Mouse (Mus musculus): ENCODE data around the gene Anxa7. TPM values are rescaled to one million over a fixed set of nuclear protein-coding genes. Genes with fewer than 3 reads are reported as not detected.
A peak's percentile ranks its signal among the peaks of the same experiment; 100 is the strongest.

Anxa7 gene
- polyA plus RNA-seq, 1 experiment, result 55.7 TPM

DNA sequence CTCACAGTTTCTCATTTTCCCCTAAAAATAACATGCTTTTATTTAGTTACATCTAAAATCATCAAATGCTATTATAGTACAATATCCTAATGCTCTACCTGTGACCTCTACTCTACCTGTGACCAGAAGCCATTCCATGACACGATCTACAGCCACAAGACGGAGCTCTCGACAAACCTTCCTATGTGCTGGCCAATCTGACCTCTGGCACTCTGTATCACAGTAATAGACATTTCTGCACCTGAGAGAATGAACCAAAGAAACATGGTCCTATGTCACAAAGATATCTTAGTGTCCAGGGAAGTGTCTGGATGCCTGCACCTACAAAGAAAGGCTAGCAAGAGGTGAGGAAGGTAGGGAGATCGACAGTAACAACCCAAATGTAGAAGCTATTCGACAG is 6.1 kb upstream of the Anxa7 start:
- TF ChIP-seq POLR2A (IDR thresholded peaks at IDR 0.05; ENCODE audit: low read depth, low read length) (no peak), CTCF (IDR thresholded peaks at IDR 0.05; ENCODE audit: extremely low read depth, insufficient read length, insufficient replicate concordance, low read depth, low read length) (no peak)
- 96% methylated on average over 5 of the region's 5 CpGs for WGBS
- peaks cover 4% of the 10 kb centered on the region for H3K36me3 ChIP-seq (ENCODE audit: control insufficient read depth, insufficient read depth, low read length)
- no peaks in the 10 kb centered on the region for H3K4me1 ChIP-seq (ENCODE audit: control insufficient read depth, insufficient read depth, insufficient read length, low read length)
- H3K27me3 ChIP-seq (ENCODE audit: control insufficient read depth, insufficient read depth, low read length), result no peaks in the 10 kb centered on the region
- H3K27ac ChIP-seq (ENCODE audit: insufficient read depth, low read depth, low read length), result no peak overlapping the region
- H3K4me3 ChIP-seq (ENCODE audit: low read depth, low read length), result no peak overlapping the region

DNA sequence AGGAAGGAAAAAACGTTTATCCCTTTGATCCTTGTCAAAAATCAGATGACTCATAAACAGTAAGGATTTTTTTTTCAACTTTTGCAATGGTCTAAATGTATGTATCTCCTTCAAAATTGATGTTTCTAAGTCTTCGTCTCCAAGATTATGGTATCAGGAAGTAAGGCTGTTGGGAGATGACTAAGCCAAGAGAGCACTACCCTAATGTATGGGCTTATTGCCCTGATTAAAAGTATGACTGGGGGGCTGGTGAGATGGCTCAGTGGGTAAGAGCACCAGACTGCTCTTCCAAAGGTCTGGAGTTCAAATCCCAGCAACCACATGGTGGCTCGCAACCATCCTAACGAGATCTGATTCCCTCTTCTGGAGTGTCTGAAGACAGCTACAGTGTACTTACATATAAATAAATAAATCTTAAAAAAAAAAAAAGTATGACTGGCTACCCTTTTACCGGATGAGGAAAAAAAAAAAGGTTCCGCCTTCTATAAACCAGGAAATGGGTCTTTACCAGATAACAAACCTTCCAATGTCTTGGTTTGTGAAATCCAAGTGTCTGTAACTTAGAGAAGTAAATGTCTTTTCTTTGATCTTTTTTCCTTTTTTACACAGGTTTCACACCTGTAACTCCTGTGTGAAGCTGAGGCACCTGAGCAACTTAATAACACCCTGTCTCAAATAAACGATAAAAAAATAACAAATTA is 2.3 kb upstream of the Anxa7 start:
- peaks cover 2% of the 10 kb centered on the region for H3K4me1 ChIP-seq (ENCODE audit: control insufficient read depth, insufficient read depth, insufficient read length, low read length)
- TF ChIP-seq POLR2A (IDR thresholded peaks at IDR 0.05; ENCODE audit: low read depth, low read length) (no peak), CTCF (IDR thresholded peaks at IDR 0.05; ENCODE audit: extremely low read depth, insufficient read length, insufficient replicate concordance, low read depth, low read length) (no peak)
- H3K36me3 ChIP-seq (ENCODE audit: control insufficient read depth, insufficient read depth, low read length), result peaks cover 1% of the 10 kb centered on the region; the same call in 1 of the 2 replicates
- H3K27ac ChIP-seq (ENCODE audit: insufficient read depth, low read depth, low read length), result no peak overlapping the region
- WGBS, result 80% methylated on average over 7 of the region's 7 CpGs
- H3K27me3 ChIP-seq (ENCODE audit: control insufficient read depth, insufficient read depth, low read length), result no peaks in the 10 kb centered on the region
- no peak overlapping the region for H3K4me3 ChIP-seq (ENCODE audit: low read depth, low read length)

DNA sequence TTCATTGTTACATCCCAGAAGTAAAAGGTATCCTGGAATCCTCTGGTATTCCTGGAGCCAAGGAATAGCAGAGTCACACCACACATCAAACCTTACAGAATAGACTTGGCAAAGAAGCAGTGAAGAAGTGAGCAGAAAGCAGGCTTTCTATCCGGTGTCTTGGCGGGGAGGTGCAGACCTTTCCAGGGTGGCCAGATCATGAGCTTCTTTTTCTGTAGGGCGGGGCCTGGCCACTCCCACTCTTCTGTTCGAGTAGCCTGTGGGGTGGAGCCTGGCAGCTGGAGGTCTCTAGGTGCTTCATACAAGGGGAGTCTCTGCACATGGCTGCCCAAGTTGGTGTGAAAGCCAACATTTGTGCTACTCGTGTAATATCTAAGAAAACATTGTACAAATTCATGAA is 1.3 kb upstream of the Anxa7 start:
- 27% methylated on average over 5 of the region's 5 CpGs for WGBS
- Histone ChIP-seq H3K27me3 (ENCODE audit: control insufficient read depth, insufficient read depth, low read length) (no peaks in the 10 kb centered on the region), H3K36me3 (ENCODE audit: control insufficient read depth, insufficient read depth, low read length) (peaks cover 1% of the 10 kb centered on the region; the same call in 1 of the 2 replicates), H3K4me1 (ENCODE audit: control insufficient read depth, insufficient read depth, insufficient read length, low read length) (peaks cover 2% of the 10 kb centered on the region), H3K27ac (ENCODE audit: insufficient read depth, low read depth, low read length) (no peak overlapping the region), H3K4me3 (ENCODE audit: low read depth, low read length) (no peak overlapping the region)
- TF ChIP-seq POLR2A (IDR thresholded peaks at IDR 0.05; ENCODE audit: low read depth, low read length) (no peak), CTCF (IDR thresholded peaks at IDR 0.05; ENCODE audit: extremely low read depth, insufficient read length, insufficient replicate concordance, low read depth, low read length) (no peak)

DNA sequence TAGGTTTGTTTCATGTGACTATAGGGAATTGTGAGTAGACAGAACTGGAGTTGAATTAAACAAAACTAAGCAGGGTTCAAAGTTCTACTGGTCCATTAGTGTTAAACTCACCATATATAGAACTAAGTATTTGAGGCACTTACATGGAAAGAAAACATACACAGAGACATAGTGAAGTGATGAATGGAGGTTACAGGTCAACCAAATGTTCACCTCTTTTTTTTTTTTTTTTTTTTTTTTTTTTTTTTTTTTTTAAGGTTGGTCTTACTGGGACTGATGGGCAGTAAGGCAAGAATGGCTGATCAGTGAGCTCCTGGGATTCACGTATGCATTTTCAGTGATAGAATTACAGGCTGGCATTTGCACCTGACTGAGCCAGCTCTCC is 254 bp upstream of the Anxa7 start:
- TF ChIP-seq POLR2A (IDR thresholded peaks at IDR 0.05; ENCODE audit: low read depth, low read length) (no peak), CTCF (IDR thresholded peaks at IDR 0.05; ENCODE audit: extremely low read depth, insufficient read length, insufficient replicate concordance, low read depth, low read length) (no peak)
- 74% methylated on average over 1 of the region's 1 CpGs for WGBS
- Histone ChIP-seq H3K27me3 (ENCODE audit: control insufficient read depth, insufficient read depth, low read length) (no peaks in the 10 kb centered on the region), H3K4me3 (ENCODE audit: low read depth, low read length) (peak overlapping the region; percentile 87), H3K36me3 (ENCODE audit: control insufficient read depth, insufficient read depth, low read length) (peaks cover 7% of the 10 kb centered on the region; the same call in 1 of the 2 replicates), H3K4me1 (ENCODE audit: control insufficient read depth, insufficient read depth, insufficient read length, low read length) (peaks cover 2% of the 10 kb centered on the region), H3K27ac (ENCODE audit: insufficient read depth, low read depth, low read length) (no peak overlapping the region)

DNA sequence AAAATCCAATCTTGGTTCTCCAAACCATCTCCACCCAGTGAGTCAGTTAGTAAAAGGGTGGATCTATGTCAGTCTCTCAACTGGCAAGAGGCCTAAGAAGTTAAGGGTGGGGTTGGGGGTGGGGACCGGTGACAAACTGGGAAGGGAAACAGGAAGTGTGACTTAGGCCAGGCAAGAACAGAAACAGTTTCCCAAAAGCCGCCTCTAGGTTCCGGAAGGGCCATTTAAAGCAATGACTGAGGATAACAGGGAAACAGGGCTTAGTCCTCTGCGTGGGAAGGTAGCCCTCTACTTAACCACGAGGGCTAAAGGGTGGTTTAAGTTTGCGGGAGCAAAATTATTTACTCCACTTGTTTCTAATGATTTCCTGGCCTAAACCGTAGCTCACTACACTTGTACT is 1.1 kb downstream of the Anxa7 start:
- Histone ChIP-seq H3K27ac (ENCODE audit: insufficient read depth, low read depth, low read length) (peak overlapping the region; percentile 89), H3K4me1 (ENCODE audit: control insufficient read depth, insufficient read depth, insufficient read length, low read length) (peaks cover 2% of the 10 kb centered on the region), H3K36me3 (ENCODE audit: control insufficient read depth, insufficient read depth, low read length) (peaks cover 7% of the 10 kb centered on the region; the same call in 1 of the 2 replicates), H3K27me3 (ENCODE audit: control insufficient read depth, insufficient read depth, low read length) (no peaks in the 10 kb centered on the region), H3K4me3 (ENCODE audit: low read depth, low read length) (peak overlapping the region; percentile 14; the same call in 1 of the 2 replicates)
- 0% methylated on average over 7 of the region's 7 CpGs for WGBS
- no peak for TF ChIP-seq POLR2A (IDR thresholded peaks at IDR 0.05; ENCODE audit: low read depth, low read length)
- no peak for TF ChIP-seq CTCF (IDR thresholded peaks at IDR 0.05; ENCODE audit: extremely low read depth, insufficient read length, insufficient replicate concordance, low read depth, low read length)

DNA sequence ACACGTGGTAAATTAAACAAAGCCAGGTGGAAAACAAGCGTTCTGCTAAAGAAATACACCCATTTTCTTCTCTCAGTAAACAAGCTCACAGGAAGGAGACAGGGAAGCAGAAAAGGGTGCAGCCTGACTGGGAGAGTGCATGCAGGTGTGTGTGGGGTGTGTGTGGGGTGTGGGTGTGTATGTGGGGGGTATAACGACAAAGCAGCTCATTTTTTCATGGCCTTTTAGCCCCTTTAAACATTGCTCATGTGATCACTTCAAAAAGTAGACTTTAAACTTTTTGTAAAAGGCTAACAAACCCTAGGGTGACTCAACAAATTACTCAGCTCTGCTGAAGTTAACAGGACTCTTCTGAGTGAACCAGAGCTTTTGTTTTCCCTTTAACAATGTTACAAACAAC is 1.5 kb downstream of the Anxa7 start:
- H3K4me3 ChIP-seq (ENCODE audit: low read depth, low read length), result peak overlapping the region; percentile 48
- H3K4me1 ChIP-seq (ENCODE audit: control insufficient read depth, insufficient read depth, insufficient read length, low read length), result peaks cover 2% of the 10 kb centered on the region
- H3K27me3 ChIP-seq (ENCODE audit: control insufficient read depth, insufficient read depth, low read length), result no peaks in the 10 kb centered on the region
- peaks cover 7% of the 10 kb centered on the region; the same call in 1 of the 2 replicates for H3K36me3 ChIP-seq (ENCODE audit: control insufficient read depth, insufficient read depth, low read length)
- TF ChIP-seq CTCF (IDR thresholded peaks at IDR 0.05; ENCODE audit: extremely low read depth, insufficient read length, insufficient replicate concordance, low read depth, low read length), result no peak
- TF ChIP-seq POLR2A (IDR thresholded peaks at IDR 0.05; ENCODE audit: low read depth, low read length), result no peak
- peak overlapping the region; percentile 63 for H3K27ac ChIP-seq (ENCODE audit: insufficient read depth, low read depth, low read length)
- 8% methylated on average over 3 of the region's 3 CpGs for WGBS

DNA sequence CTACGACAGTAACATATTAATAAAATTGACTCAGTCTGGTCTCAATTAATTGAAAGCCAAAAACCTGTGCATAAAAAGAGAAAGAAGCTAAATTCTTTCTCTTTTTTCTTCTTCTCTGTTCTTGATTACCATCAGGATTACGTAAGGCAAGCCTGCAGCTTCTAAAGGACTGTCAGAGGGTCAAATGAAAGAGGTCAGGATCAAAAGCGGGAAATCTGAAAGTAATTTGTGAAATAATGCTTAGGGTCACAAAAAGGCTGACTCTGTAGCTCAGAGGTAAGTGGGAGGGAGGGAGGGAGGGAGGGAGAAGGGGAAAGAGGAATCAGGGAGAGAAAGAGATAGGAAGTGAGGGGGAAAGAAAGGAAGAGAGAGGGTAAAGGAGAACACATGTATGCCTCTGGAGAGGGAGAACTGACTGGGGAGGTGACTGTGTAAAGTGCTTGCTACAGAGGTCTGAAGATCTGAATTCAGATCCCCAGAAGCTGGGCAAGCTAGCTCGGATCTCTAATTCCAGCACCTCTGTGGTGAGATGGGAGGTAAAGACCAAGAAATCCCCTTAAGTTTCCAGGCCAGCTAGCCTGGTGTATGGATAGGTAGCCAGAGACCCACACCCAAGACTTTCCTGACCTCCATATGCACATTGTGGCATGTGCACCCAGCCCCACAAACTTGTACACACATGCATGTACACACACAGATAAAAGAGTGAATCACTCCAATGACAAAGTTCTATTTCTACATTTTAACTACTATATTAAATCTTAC is 2.5 kb downstream of the Anxa7 start:
- H3K27ac ChIP-seq (ENCODE audit: insufficient read depth, low read depth, low read length), result no peak overlapping the region
- no peak overlapping the region for H3K4me3 ChIP-seq (ENCODE audit: low read depth, low read length)
- peaks cover 2% of the 10 kb centered on the region for H3K4me1 ChIP-seq (ENCODE audit: control insufficient read depth, insufficient read depth, insufficient read length, low read length)
- WGBS, result 75% methylated on average over 4 of the region's 4 CpGs
- TF ChIP-seq CTCF (IDR thresholded peaks at IDR 0.05; ENCODE audit: extremely low read depth, insufficient read length, insufficient replicate concordance, low read depth, low read length) (no peak), POLR2A (IDR thresholded peaks at IDR 0.05; ENCODE audit: low read depth, low read length) (no peak)
- peaks cover 12% of the 10 kb centered on the region for H3K36me3 ChIP-seq (ENCODE audit: control insufficient read depth, insufficient read depth, low read length)
- no peaks in the 10 kb centered on the region for H3K27me3 ChIP-seq (ENCODE audit: control insufficient read depth, insufficient read depth, low read length)
